Mouse (Mus musculus) lung, adult 2 months (tissue): ENCODE results near the gene Msh4.
"Not testable (repeated sequence)": the region's sequence is repeated elsewhere in the genome, so short reads cannot be mapped to it uniquely, and the experiment has no call there.

Source experiments
- CTCF ChIP-seq: fragments of 200-500 bp; IDR thresholded peaks from 2 replicates; pipeline ENCODE4 v1.5.1; 2011; ENCODE audit warnings: mild to moderate bottlenecking, low read length, control low read depth; ENCODE audit not compliant: insufficient read depth
- POLR2A ChIP-seq: fragments of 200-500 bp; IDR thresholded peaks from 2 replicates; pipeline ENCODE4 v1.6.1; 2011; ENCODE audit warnings: low read depth, mild to moderate bottlenecking, control low read depth, low read length, borderline replicate concordance; ENCODE audit errors: extremely low read depth

DNA sequence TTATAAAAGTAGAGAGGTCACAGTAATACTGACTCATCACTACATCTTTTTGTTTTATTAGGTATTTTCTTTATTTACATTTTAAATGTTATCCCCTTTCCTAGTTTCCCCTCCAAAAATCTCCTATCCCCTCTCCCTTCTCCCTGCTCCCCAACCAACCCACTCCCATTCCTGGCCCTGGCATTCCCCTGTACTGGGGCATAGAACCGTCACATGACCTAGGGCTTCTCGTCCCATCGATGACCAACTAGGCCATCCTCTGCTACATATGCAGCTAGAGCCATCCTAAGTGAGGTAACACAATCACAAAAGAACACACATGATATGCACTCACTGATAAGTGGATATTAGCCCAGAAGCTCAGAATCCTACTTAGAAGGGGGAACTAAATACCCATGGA lies 76.2 kb downstream of the Msh4 start:
- TF ChIP-seq CTCF, POLR2A: not testable (repeated sequence)
